Mouse (Mus musculus) gastrocnemius, postnatal 36 days (tissue): ENCODE measurements around the gene Tspan32. TPM values are rescaled to one million over a fixed set of nuclear protein-coding genes. Genes with fewer than 3 reads are reported as not detected.

ENCODE experiments used
- DNase-seq, 2 experiments: peaks; one replicate each; pipeline ENCODE4 v3.0.0; 2022
- intact Hi-C: fragments of 180-260 bp; cut with DNase I; formaldehyde crosslinking; loops from one replicate; pipeline ENCODE4 v1.15.1; 2025
- total RNA-seq, 2 experiments: library from RNA; stranded (reverse); gene quantifications; 2 replicates each; pipeline ENCODE4 v1.2.3; 2021

The Tspan32 gene
- total RNA-seq, 2 experiments from 2014 or later, result 0.15 to 0.27 TPM

GRCm38 (mm10) chr7:143006756-143007598 lies 2.1 kb downstream of the Tspan32 start:
- intact Hi-C loops, result loop anchor here (5.0 to 10.0 kb wide), 2 partner anchors 130 to 458 kb away; partner anchors contain the start of gene Cdkn1c
- DNase-seq, result no peak

GRCm38 (mm10) chr7:143007599-143008369 lies 2.9 kb downstream of the Tspan32 start:
- intact Hi-C loops, result loop anchor here (1.0 to 10.0 kb wide), 4 partner anchors 47 to 457 kb away; partner anchors contain the start of gene Cdkn1c
- DNase-seq, result peak; percentile 93 to 95

- intact Hi-C loops, result loop anchor here (1.0 to 10.0 kb wide), 4 partner anchors 46 to 456 kb away; partner anchors contain the start of gene Cdkn1c
- DNase-seq, result no peak
Measured at GRCm38 (mm10) chr7:143008370-143008926, 3.6 kb downstream of the Tspan32 start.

GRCm38 (mm10) chr7:143008996-143009665 lies 4.3 kb downstream of the Tspan32 start:
- intact Hi-C loops, result loop anchor here (1.0 to 10.0 kb wide), 4 partner anchors 46 to 456 kb away; partner anchors contain the start of gene Cdkn1c
- DNase-seq, result peak in 1 of 2 experiments; percentile 65

GRCm38 (mm10) chr7:143009996-143010395 lies 5.2 kb downstream of the Tspan32 start:
- no peak for DNase-seq
- intact Hi-C loops, result loop anchor here (2.0 to 10.0 kb wide), 3 partner anchors 45 to 455 kb away; partner anchors contain the start of gene Cdkn1c

- DNase-seq, result no peak
- intact Hi-C loops, result no loop called here
Measured at GRCm38 (mm10) chr7:143011226-143011625, 6.4 kb downstream of the Tspan32 start.

GRCm38 (mm10) chr7:143012230-143012875 lies 7.5 kb downstream of the Tspan32 start:
- intact Hi-C loops, result no loop called here
- no peak for DNase-seq

- intact Hi-C loops, result no loop called here
- DNase-seq, result peak; percentile 70 to 83
Measured at GRCm38 (mm10) chr7:143013420-143014178, 8.8 kb downstream of the Tspan32 start.

GRCm38 (mm10) chr7:143014862-143015659 lies 10.2 kb downstream of the Tspan32 start:
- intact Hi-C loops, result no loop called here
- DNase-seq, result no peak

GRCm38 (mm10) chr7:143015755-143016423 lies 11.0 kb downstream of the Tspan32 start:
- intact Hi-C loops, result loop anchor here (2.0 kb wide), 1 partner anchor 31 kb away; no protein-coding TSS in a partner anchor
- DNase-seq, result peak; percentile 55 to 57

- no peak for DNase-seq
- intact Hi-C loops, result loop anchor here (2.0 kb wide), 1 partner anchor 30 kb away; no protein-coding TSS in a partner anchor
Measured at GRCm38 (mm10) chr7:143016424-143017142, 11.7 kb downstream of the Tspan32 start.

GRCm38 (mm10) chr7:143017181-143017580 lies 12.3 kb downstream of the Tspan32 start:
- intact Hi-C loops, result loop anchor here (2.0 kb wide), 1 partner anchor 30 kb away; no protein-coding TSS in a partner anchor
- DNase-seq, result no peak

- DNase-seq, result no peak
- intact Hi-C loops, result no loop called here
Measured at GRCm38 (mm10) chr7:143020040-143020439, 15.2 kb downstream of the Tspan32 start.

- intact Hi-C loops, result no loop called here
- DNase-seq, result no peak
Measured at GRCm38 (mm10) chr7:143020764-143021163, 15.9 kb downstream of the Tspan32 start.

- no peak for DNase-seq
- intact Hi-C loops, result no loop called here
Measured at GRCm38 (mm10) chr7:143021356-143022164, 16.7 kb downstream of the Tspan32 start.

- intact Hi-C loops, result no loop called here
Measured at GRCm38 (mm10) chr7:143023499-143023898, 18.7 kb downstream of the Tspan32 start.

More at GRCm38 (mm10) chr7:143023499-143023898, 18.7 kb downstream of the Tspan32 start:
- DNase-seq, result no peak
